Mouse (Mus musculus): Measurements from ENCODE around the gene Mctp1.
"Not testable (repeated sequence)": the region's sequence is repeated elsewhere in the genome, so short reads cannot be mapped to it uniquely, and the experiment has no call there.

Gene Mctp1

GRCm38 (mm10) chr13:76929152-76929551, 544.8 kb downstream of the Mctp1 start:
- no peak for DNase-seq (ENCODE audit: low read depth, low spot score)

DNA sequence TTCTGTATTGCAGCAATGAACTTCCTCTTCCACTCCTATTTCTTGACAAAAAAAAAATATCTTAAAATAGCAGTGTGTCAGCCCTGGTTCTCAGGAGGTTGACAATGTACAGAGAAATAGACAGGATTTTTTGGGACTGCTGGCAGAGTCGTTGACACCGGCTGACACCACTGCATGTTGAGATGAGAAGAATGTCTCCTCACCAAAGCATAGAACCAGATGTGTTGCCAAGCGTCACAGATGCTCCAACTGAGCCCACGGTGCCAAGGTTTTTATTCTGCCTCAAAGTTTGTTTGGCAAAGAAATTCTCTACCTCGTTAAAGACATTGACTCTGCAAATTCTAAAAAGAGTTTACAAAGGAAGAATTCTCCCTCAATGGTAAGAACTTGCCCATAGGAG, 548.6 kb downstream of the Mctp1 start:
- no peak for DNase-seq (ENCODE audit: low read depth, low spot score)

- DNase-seq (ENCODE audit: low read depth, low spot score), result no peak
Measured at GRCm38 (mm10) chr13:76949234-76949633, 564.9 kb downstream of the Mctp1 start.

GRCm38 (mm10) chr13:76967588-76967987, 583.3 kb downstream of the Mctp1 start:
- DNase-seq (ENCODE audit: low read depth, low spot score), result no peak

GRCm38 (mm10) chr13:76969386-76969785, 585.1 kb downstream of the Mctp1 start:
- no peak for DNase-seq (ENCODE audit: low read depth, low spot score)

DNA sequence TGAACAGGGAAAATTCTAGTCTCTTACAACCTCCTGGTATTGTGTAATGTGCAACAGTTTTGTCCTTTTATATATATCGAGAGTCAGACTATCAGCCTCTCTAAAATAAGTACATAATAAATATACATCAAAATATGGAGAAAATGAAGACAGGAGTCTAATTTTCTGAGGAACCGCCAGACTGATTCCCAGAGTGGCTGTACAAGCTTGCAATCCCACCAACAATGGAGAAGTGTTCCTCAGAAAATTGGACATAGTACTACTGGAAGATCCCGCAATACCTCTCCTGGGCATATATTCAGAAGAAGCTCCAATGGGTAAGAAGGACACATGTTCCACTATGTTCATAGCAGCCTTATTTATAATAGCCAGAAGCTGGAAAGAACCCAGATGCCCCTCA, 586.7 kb downstream of the Mctp1 start:
- not testable (repeated sequence) for DNase-seq (ENCODE audit: low read depth, low spot score)

GRCm38 (mm10) chr13:77002628-77003027, 618.3 kb downstream of the Mctp1 start:
- no peak for DNase-seq (ENCODE audit: low read depth, low spot score)

DNA sequence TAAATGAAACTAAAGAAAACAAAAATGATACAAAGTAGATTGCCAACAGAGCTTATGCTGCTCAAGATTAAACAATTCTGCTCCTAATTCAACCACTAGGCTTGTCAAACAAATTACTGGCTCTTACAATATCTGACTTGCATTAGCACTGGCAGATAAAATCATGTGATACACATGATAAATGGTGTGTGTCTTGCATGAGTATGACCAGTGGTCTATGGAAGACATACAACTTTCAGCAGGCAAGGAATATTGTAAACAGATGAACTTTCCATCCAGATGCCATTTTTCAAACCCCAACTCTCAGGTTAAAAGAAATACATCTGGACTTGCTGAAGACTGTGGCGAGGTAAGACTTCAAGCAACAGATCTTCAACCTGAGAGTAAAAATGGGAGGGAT, 619.3 kb downstream of the Mctp1 start:
- no peak for DNase-seq (ENCODE audit: low read depth, low spot score)

GRCm38 (mm10) chr13:77018851-77019250, 634.5 kb downstream of the Mctp1 start:
- no peak for DNase-seq (ENCODE audit: low read depth, low spot score)

GRCm38 (mm10) chr13:77029594-77029993, 645.3 kb downstream of the Mctp1 start:
- no peak for DNase-seq (ENCODE audit: low read depth, low spot score)

DNA sequence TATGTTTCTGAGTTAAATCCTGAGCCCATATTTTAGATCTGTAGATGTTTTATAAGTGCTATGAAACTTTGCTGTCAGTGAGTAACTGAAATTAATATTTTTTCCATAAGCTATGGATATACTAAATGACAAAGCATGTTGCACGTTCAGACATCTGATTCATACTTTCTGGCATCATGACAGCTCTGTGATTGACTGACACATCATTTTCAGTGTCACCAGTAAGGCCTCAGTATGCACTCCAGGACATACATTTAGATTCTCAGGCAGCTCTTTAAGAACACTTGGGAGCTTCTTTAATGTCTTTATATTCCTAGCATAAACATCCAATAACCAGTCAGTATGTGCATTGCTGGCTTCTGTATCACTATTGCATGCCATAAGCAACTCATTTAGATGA, 659.0 kb downstream of the Mctp1 start:
- DNase-seq (ENCODE audit: low read depth, low spot score), result no peak

GRCm38 (mm10) chr13:77045375-77045774, 661.0 kb downstream of the Mctp1 start:
- peak; percentile 16 for DNase-seq (ENCODE audit: low read depth, low spot score)

DNA sequence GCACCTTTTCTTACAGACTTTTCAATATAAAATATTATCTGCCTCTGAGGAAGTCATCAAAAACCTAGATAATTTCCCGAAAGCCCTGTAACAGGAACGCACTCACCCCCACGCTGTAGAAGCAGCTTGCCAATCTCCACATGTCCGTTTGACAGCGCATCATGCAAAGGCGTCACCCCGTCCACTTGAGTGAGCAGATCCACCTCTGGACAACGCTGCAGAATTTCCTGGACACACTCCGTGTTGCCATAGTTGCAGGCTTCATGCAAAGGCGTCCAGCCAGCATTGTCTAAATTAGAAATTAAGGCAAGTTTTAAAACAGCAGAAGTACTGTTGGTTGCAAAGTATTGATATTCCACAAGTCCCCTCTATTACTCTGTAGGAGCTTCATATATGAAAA, 662.1 kb downstream of the Mctp1 start:
- no peak for DNase-seq (ENCODE audit: low read depth, low spot score)

DNA sequence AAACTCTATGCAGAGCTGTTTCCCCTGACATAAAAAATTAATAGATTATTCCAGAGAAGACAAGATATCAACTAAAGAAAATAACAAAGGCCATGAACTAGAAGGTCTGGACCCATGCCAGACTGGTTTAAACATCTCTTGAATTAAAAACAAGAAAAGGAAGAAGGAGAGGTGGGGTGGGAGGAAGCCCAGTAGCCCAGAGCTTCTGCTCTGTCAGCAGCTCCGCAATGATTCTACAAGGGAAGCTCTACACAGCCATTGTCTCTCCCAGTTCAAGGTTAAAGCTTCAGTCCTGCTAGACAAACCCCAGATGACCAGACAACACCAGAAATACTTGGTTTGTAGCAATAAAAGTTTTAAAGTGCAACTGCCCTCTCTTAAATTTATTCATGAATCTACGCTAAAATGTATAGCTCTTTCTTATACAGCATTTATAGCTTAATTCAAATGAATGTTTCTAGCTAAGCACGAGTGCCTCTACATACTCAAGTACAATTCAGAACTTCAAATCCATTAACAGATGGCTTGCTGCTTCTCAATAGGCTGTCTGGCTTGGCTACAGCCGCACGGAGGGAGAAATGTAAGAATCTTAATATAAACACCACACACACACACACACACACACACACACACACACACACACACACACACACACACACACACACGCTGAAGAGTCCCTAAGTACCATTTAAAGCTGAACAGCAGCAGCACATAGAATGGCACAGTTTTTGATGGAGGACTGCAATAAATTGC, 663.0 kb downstream of the Mctp1 start:
- no peak for DNase-seq (ENCODE audit: low read depth, low spot score)

DNA sequence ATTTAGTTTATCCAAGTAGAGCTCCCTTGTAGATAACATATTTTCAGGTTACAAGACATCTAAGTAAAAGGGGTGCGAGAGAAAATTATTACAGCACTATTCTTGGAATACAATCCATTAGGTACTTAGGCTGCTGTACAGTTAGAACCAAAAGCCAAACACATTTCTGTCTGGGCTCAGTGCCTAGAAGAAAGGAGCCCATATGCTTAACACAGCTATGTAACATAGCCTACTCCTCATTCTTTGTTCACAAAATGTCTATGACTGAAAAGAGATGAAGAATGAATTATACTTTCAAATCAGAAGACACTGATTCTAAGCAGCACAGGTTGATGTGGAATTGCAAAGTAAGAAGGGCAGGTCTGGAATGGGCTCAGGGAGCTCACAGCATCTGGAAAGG, 664.1 kb downstream of the Mctp1 start:
- DNase-seq (ENCODE audit: low read depth, low spot score), result no peak

DNA sequence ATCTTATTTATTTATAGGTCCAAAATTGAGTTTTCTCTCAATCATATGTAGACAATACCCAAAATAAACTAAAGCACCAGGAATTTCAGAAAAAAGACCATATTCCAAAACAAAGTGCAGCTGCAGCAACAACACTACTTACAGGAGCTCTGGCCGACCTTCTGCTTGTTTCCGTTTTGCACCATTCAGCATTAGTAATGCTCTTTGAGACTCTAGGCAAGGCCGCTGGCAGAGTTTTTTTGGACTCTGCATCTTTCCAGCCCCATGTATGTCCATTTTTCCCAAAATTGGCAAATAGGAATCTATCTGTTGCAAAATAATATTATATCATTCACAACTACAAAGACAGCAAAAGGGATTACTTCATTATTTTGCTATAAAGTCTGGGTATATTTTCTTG, 665.4 kb downstream of the Mctp1 start:
- DNase-seq (ENCODE audit: low read depth, low spot score), result no peak

DNA sequence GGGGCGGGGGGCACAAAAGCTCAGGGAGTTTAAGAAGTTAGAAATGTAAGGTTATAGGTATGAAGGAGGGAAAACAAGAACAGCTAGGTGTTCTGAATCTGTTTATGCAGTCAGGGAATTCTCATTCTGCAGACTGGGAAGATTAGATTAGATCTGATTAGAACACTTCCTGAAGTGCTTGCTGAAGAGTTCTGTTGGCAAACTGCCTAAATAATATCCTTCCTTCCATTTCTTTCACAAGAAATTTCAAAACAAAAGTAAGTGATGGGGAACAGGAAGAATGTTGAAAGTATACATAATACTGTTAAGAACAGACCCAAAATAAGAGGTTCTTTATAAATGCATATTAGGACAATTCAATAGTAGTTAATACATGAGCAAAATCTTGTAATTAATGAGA, 678.9 kb downstream of the Mctp1 start:
- DNase-seq (ENCODE audit: low read depth, low spot score), result no peak

DNA sequence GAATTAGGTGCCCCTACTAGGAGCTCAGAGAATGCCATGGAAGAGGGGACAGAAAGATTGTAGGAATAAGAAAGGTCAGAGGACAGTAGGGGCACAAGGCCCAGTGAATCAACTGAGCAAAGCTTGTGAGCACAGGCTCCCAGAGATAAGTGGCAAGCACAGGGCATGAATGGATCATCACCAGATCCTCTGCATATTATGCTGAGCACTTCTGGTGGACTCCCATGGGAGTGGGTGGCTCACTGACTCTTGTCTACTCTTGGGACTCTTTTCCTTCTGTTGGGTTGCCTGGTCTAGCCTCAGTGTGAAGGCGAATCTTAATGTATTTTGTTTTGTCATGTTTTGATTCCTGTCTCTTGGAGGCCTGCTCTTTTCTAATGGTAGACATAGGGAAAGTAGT, 684.5 kb downstream of the Mctp1 start:
- DNase-seq (ENCODE audit: low read depth, low spot score), result no peak

GRCm38 (mm10) chr13:77072030-77072429, 687.7 kb downstream of the Mctp1 start:
- DNase-seq (ENCODE audit: low read depth, low spot score), result no peak

Data from skeletal muscle tissue, adult 2 months (tissue).